Mouse (Mus musculus) midbrain, embryonic 10.5 days (tissue): ENCODE results near the gene Rfc4. TPM values are rescaled to one million over a fixed set of nuclear protein-coding genes. Genes with fewer than 3 reads are reported as not detected.

Experiments used
- DNase-seq: peaks from one replicate; pipeline ENCODE4 v3.0.0-alpha.2; 2017; ENCODE audit warnings: low spot score
- H3K27ac ChIP-seq: fragments of 300-500 bp; sonication (generic); replicated peaks from 2 replicates; pipeline ENCODE4 v1.5.1; 2016; ENCODE audit warnings: mild to moderate bottlenecking
- H3K27me3 ChIP-seq: fragments of 300-500 bp; sonication (generic); 2 replicates; pipeline ENCODE4 v1.6.1; 2016; ENCODE audit warnings: low read depth, mild to moderate bottlenecking; ENCODE audit not compliant: poor library complexity, severe bottlenecking
- H3K36me3 ChIP-seq: fragments of 300-500 bp; sonication (generic); 2 replicates; pipeline ENCODE4 v1.6.1; 2016; ENCODE audit warnings: mild to moderate bottlenecking, moderate library complexity
- H3K4me1 ChIP-seq: fragments of 300-500 bp; sonication (generic); 2 replicates; pipeline ENCODE4 v1.6.1; 2016
- H3K4me3 ChIP-seq: fragments of 300-500 bp; sonication (generic); 2 replicates; pipeline ENCODE4 v1.5.1; 2016; ENCODE audit warnings: mild to moderate bottlenecking, moderate library complexity
- H3K9me3 ChIP-seq: fragments of 300-500 bp; sonication (generic); replicated peaks from 2 replicates; pipeline ENCODE4 v1.6.1; 2016; ENCODE audit warnings: mild to moderate bottlenecking
- WGBS: fragments of 180-500 bp; shearing (Covaris S2); methylation state at CpG from one replicate; pipeline ENCODE4 v1.1.7; 2016; 5-methylcytosine and 5-hydroxymethylcytosine counted together
- polyA plus RNA-seq: library from polyadenylated mRNA; unstranded; fragments of >200 nt; fragmentation: Nextera tagmentation; extraction: Ambion mirVana; gene quantifications from 2 replicates; pipeline ENCODE4 v1.2.1, GENCODE M21; 2016

Gene Rfc4
- polyA plus RNA-seq, 1 experiment from 2014 or later = 272 TPM

- DNase-seq = no peak
- Histone ChIP-seq H3K9me3 (no peaks in the 10 kb centered on the region), H3K4me3 (peak overlapping the region; percentile 80), H3K27ac (peak overlapping the region; percentile 97), H3K36me3 (peaks cover 37% of the 10 kb centered on the region), H3K4me1 (peaks cover 26% of the 10 kb centered on the region), H3K27me3 (no peaks in the 10 kb centered on the region)
- 0% methylated on average over 4 of the region's 4 CpGs for WGBS
Observed at GRCm38 (mm10) chr16:23127311-23127672, 245 bp downstream of the Rfc4 start.

GRCm38 (mm10) chr16:23124398-23124797, 3.1 kb downstream of the Rfc4 start:
- DNase-seq = no peak
- Histone ChIP-seq H3K27me3 (no peaks in the 10 kb centered on the region), H3K4me3 (no peak overlapping the region), H3K9me3 (no peaks in the 10 kb centered on the region), H3K36me3 (peaks cover 66% of the 10 kb centered on the region), H3K4me1 (peaks cover 22% of the 10 kb centered on the region), H3K27ac (no peak overlapping the region)
- 93% methylated on average over 4 of the region's 4 CpGs for WGBS

GRCm38 (mm10) chr16:23123104-23123503, 4.4 kb downstream of the Rfc4 start:
- no peak overlapping the region for H3K4me3 ChIP-seq
- no peaks in the 10 kb centered on the region for H3K9me3 ChIP-seq
- no peaks in the 10 kb centered on the region for H3K27me3 ChIP-seq
- H3K36me3 ChIP-seq = peaks cover 77% of the 10 kb centered on the region
- no peak for DNase-seq
- H3K27ac ChIP-seq = no peak overlapping the region
- 92% methylated on average over 4 of the region's 4 CpGs for WGBS
- peaks cover 9% of the 10 kb centered on the region for H3K4me1 ChIP-seq

GRCm38 (mm10) chr16:23122446-23122845, 5.1 kb downstream of the Rfc4 start:
- Histone ChIP-seq H3K4me3 (no peak overlapping the region), H3K4me1 (peaks cover 9% of the 10 kb centered on the region), H3K27me3 (no peaks in the 10 kb centered on the region), H3K9me3 (no peaks in the 10 kb centered on the region), H3K27ac (no peak overlapping the region), H3K36me3 (peaks cover 84% of the 10 kb centered on the region)
- WGBS = 95% methylated on average over 3 of the region's 3 CpGs
- no peak for DNase-seq

GRCm38 (mm10) chr16:23117173-23117572, 10.4 kb downstream of the Rfc4 start:
- WGBS = 76% methylated on average over 4 of the region's 4 CpGs
- Histone ChIP-seq H3K9me3 (no peaks in the 10 kb centered on the region), H3K4me1 (no peaks in the 10 kb centered on the region), H3K27me3 (no peaks in the 10 kb centered on the region), H3K36me3 (peaks cover 95% of the 10 kb centered on the region), H3K4me3 (no peak overlapping the region), H3K27ac (no peak overlapping the region)
- no peak for DNase-seq

GRCm38 (mm10) chr16:23115486-23115885, 12.1 kb downstream of the Rfc4 start:
- H3K4me3 ChIP-seq = no peak overlapping the region

GRCm38 (mm10) chr16:23114339-23115171, 13.0 kb downstream of the Rfc4 start:
- no peak overlapping the region for H3K27ac ChIP-seq
- H3K36me3 ChIP-seq = peaks cover 95% of the 10 kb centered on the region
- no peaks in the 10 kb centered on the region for H3K27me3 ChIP-seq
- 78% methylated on average over 5 of the region's 5 CpGs for WGBS
- peaks cover 19% of the 10 kb centered on the region for H3K4me1 ChIP-seq
- no peaks in the 10 kb centered on the region for H3K9me3 ChIP-seq
- no peak overlapping the region for H3K4me3 ChIP-seq
- DNase-seq = no peak

More at GRCm38 (mm10) chr16:23115486-23115885, 12.1 kb downstream of the Rfc4 start:
- Histone ChIP-seq H3K27ac (no peak overlapping the region), H3K36me3 (peaks cover 95% of the 10 kb centered on the region), H3K4me1 (peaks cover 9% of the 10 kb centered on the region; the same call in 1 of the 2 replicates), H3K27me3 (no peaks in the 10 kb centered on the region), H3K9me3 (no peaks in the 10 kb centered on the region)
- 88% methylated on average over 3 of the region's 3 CpGs for WGBS
- DNase-seq = no peak

GRCm38 (mm10) chr16:23113903-23114302, 13.6 kb downstream of the Rfc4 start:
- peaks cover 95% of the 10 kb centered on the region for H3K36me3 ChIP-seq
- no peak overlapping the region for H3K4me3 ChIP-seq
- H3K27ac ChIP-seq = no peak overlapping the region
- H3K27me3 ChIP-seq = no peaks in the 10 kb centered on the region
- H3K4me1 ChIP-seq = peaks cover 25% of the 10 kb centered on the region
- DNase-seq = no peak
- no peaks in the 10 kb centered on the region for H3K9me3 ChIP-seq

GRCm38 (mm10) chr16:23112861-23113435, 14.6 kb downstream of the Rfc4 start:
- H3K36me3 ChIP-seq = peaks cover 96% of the 10 kb centered on the region
- H3K4me1 ChIP-seq = peaks cover 27% of the 10 kb centered on the region
- H3K4me3 ChIP-seq = no peak overlapping the region
- H3K27me3 ChIP-seq = no peaks in the 10 kb centered on the region
- 66% methylated on average over 9 of the region's 9 CpGs for WGBS
- DNase-seq = no peak
- no peak overlapping the region for H3K27ac ChIP-seq
- H3K9me3 ChIP-seq = no peaks in the 10 kb centered on the region

- no peaks in the 10 kb centered on the region for H3K9me3 ChIP-seq
- peaks cover 27% of the 10 kb centered on the region for H3K4me1 ChIP-seq
- H3K27me3 ChIP-seq = no peaks in the 10 kb centered on the region
- H3K4me3 ChIP-seq = no peak overlapping the region
- no peak overlapping the region for H3K27ac ChIP-seq
- no peak for DNase-seq
- peaks cover 90% of the 10 kb centered on the region for H3K36me3 ChIP-seq
- WGBS = 88% methylated on average over 12 of the region's 12 CpGs
Observed at GRCm38 (mm10) chr16:23112348-23112747, 15.2 kb downstream of the Rfc4 start.

GRCm38 (mm10) chr16:23109350-23110280, 17.9 kb downstream of the Rfc4 start:
- no peaks in the 10 kb centered on the region for H3K9me3 ChIP-seq
- 69% methylated on average over 5 of the region's 5 CpGs for WGBS
- peaks cover 63% of the 10 kb centered on the region for H3K36me3 ChIP-seq
- H3K4me3 ChIP-seq = peak overlapping the region; percentile 88
- peak overlapping the region; percentile 99 for H3K27ac ChIP-seq
- no peak for DNase-seq
- H3K27me3 ChIP-seq = no peaks in the 10 kb centered on the region
- H3K4me1 ChIP-seq = peaks cover 30% of the 10 kb centered on the region

GRCm38 (mm10) chr16:23108943-23109342, 18.6 kb downstream of the Rfc4 start:
- H3K4me3 ChIP-seq = peak overlapping the region; percentile 88
- 7% methylated on average over 5 of the region's 5 CpGs for WGBS
- H3K27me3 ChIP-seq = peaks cover under 1% of the 10 kb centered on the region; the same call in 1 of the 2 replicates
- H3K4me1 ChIP-seq = peaks cover 30% of the 10 kb centered on the region
- no peak for DNase-seq
- peaks cover 56% of the 10 kb centered on the region for H3K36me3 ChIP-seq
- H3K9me3 ChIP-seq = no peaks in the 10 kb centered on the region
- H3K27ac ChIP-seq = peak overlapping the region; percentile 99
